In the genomic region with DNA sequence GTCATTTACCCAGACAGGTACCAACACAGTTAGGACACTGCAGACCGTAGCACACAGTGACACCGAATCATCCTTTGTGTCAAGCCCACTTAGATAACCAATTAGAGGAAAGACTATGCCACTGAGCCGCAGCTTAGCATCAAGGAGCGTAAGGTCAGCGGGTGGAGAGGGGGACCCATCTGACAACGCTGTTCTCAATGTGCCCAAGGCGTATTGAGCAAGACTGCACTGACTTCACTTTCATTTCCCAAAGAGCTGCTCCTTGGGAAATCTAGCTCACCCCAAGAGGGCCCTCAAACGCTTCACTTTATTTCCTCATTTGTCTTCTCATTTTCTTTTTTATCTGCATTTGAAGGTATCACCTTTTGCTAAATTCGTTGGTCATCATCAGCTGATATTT, we compare ENCODE assay signal across 20 mouse cellular contexts. TPM values are rescaled to one million over a fixed set of nuclear protein-coding genes. Genes with fewer than 3 reads are reported as not detected.
A peak's percentile ranks its signal among the peaks of the same experiment; 100 is the strongest.
DNase-seq lines count a peak whose midpoint lies in the region; ATAC-seq and TF ChIP-seq lines count a peak whose summit lies in the region.
"Had no signal": no experiment of that assay in that cellular context is flagged by ENCODE, and none has a peak within 500 bp of the region (broad histone marks: within the 10 kb centered on the region; RNA-seq: fewer than 3 reads in every experiment).

No protein-coding gene starts in this region.

- no peak overlapping the region for H3K4me3 ChIP-seq in liver, adult 2 months (ENCODE audit: insufficient read depth, low read depth, low read length)
- H3K4me3 ChIP-seq in liver, embryonic 12.5 days: no peak overlapping the region
- H3K4me3 ChIP-seq in midbrain, embryonic 16.5 days (ENCODE audit: low read depth, low read length): no peak overlapping the region
- H3K4me3 ChIP-seq: forebrain, embryonic 13.5 days; heart, adult 2 months; heart, embryonic 15.5 days; left cerebral cortex, adult 2 months; limb, embryonic 10.5 days had no signal

- peak; percentile 14 for DNase-seq in liver, adult 2 months (ENCODE audit: extremely low read depth, low read depth, low spot score)
- peak; percentile 46 for DNase-seq in 416B (ENCODE audit: low read depth)
- DNase-seq in brain, adult 2 months (ENCODE audit: low read depth, low spot score): peak; percentile 12
- no peak for DNase-seq in T-cell, adult 2 months (ENCODE audit: low spot score)
- DNase-seq in gastrocnemius, postnatal 36 days: no peak
- DNase-seq: cerebellum, adult 11 months; cerebellum, postnatal 14 days; kidney, adult 8-10 months; right cerebral cortex, postnatal 25 days; thymus, postnatal 14 days had no signal

- H3K27ac ChIP-seq in liver, adult 2 months (replicated peaks; ENCODE audit: insufficient read depth, low read depth, low read length): no peak overlapping the region
- H3K27ac ChIP-seq in liver, embryonic 12.5 days: no peak overlapping the region
- H3K27ac ChIP-seq in midbrain, embryonic 16.5 days (ENCODE audit: low read length): no peak overlapping the region
- H3K27ac ChIP-seq: forebrain, embryonic 13.5 days; heart, adult 2 months; heart, embryonic 15.5 days; left cerebral cortex, adult 2 months; limb, embryonic 10.5 days had no signal

- H3K4me1 ChIP-seq in liver, adult 2 months (ENCODE audit: control insufficient read depth, insufficient read depth, low read length): no peaks in the 10 kb centered on the region
- H3K4me1 ChIP-seq in liver, embryonic 12.5 days: no peaks in the 10 kb centered on the region
- H3K4me1 ChIP-seq in midbrain, embryonic 16.5 days (ENCODE audit: control insufficient read depth, insufficient read depth, low read length): no peaks in the 10 kb centered on the region
- H3K4me1 ChIP-seq: heart, embryonic 15.5 days; limb, embryonic 10.5 days had no signal

- no peak overlapping the region for H3K9ac ChIP-seq in liver, adult 2 months (ENCODE audit: low read depth, low read length)
- no peak overlapping the region for H3K9ac ChIP-seq in liver, embryonic 12.5 days
- no peak overlapping the region for H3K9ac ChIP-seq in midbrain, embryonic 16.5 days (ENCODE audit: low read depth, low read length)
- H3K9ac ChIP-seq: forebrain, embryonic 13.5 days; heart, embryonic 15.5 days had no signal

- no peak for TF ChIP-seq CTCF in liver, adult 2 months (IDR thresholded peaks at IDR 0.05; ENCODE audit: low read depth, low read length)

- no peak for TF ChIP-seq POLR2A in liver, adult 2 months (IDR thresholded peaks at IDR 0.05; ENCODE audit: extremely low read depth, insufficient read depth, low read length)

- no peak for ATAC-seq in liver, embryonic 12.5 days
- peak; percentile 99 for ATAC-seq in megakaryocyte, adult 5-6 weeks (ENCODE audit: poor library complexity, severe bottlenecking)
- no peak for ATAC-seq in midbrain, embryonic 16.5 days
- ATAC-seq: forebrain, embryonic 13.5 days; Patski had no signal

- no peaks in the 10 kb centered on the region for H3K9me3 ChIP-seq in liver, embryonic 12.5 days (replicated peaks)
- H3K9me3 ChIP-seq in midbrain, embryonic 16.5 days (replicated peaks; ENCODE audit: control insufficient read depth, low read length, poor library complexity, severe bottlenecking): no peaks in the 10 kb centered on the region
- H3K9me3 ChIP-seq: forebrain, embryonic 13.5 days; heart, embryonic 15.5 days; limb, embryonic 10.5 days had no signal

- no peaks in the 10 kb centered on the region for H3K27me3 ChIP-seq in liver, adult 2 months (ENCODE audit: control insufficient read depth, insufficient read depth, low read length)
- no peaks in the 10 kb centered on the region for H3K27me3 ChIP-seq in liver, embryonic 12.5 days (replicated peaks)
- no peaks in the 10 kb centered on the region for H3K27me3 ChIP-seq in midbrain, embryonic 16.5 days (ENCODE audit: control insufficient read depth, insufficient read depth, low read depth, low read length)
- H3K27me3 ChIP-seq: forebrain, embryonic 13.5 days; heart, embryonic 15.5 days; Patski had no signal

- H3K4me2 ChIP-seq in liver, embryonic 12.5 days: no peak overlapping the region
- H3K4me2 ChIP-seq in midbrain, embryonic 16.5 days (ENCODE audit: low read length): no peak overlapping the region
- H3K4me2 ChIP-seq: forebrain, embryonic 13.5 days; heart, embryonic 15.5 days; midbrain, embryonic 11.5 days had no signal

- no peaks in the 10 kb centered on the region; the same call in 1 of the 2 replicates for H3K79me2 ChIP-seq in liver, adult 2 months (ENCODE audit: control insufficient read depth, insufficient read depth, low read length)

- WGBS in liver, adult 2 months: 88% methylated on average over 9 of the region's 9 CpGs
- 82% methylated on average over 9 of the region's 9 CpGs for WGBS in liver, embryonic 12.5 days (ENCODE audit: insufficient replicate concordance)
- 90% methylated on average over 9 of the region's 9 CpGs for WGBS in midbrain, embryonic 16.5 days

- H3K36me3 ChIP-seq in liver, adult 2 months (ENCODE audit: control insufficient read depth, insufficient read depth, low read length): peaks cover 47% of the 10 kb centered on the region
- H3K36me3 ChIP-seq in liver, embryonic 12.5 days: peaks cover 64% of the 10 kb centered on the region
- H3K36me3 ChIP-seq in midbrain, embryonic 16.5 days (ENCODE audit: control insufficient read depth, insufficient read depth, low read length): peaks cover 32% of the 10 kb centered on the region

- intact Hi-C loops in gastrocnemius, postnatal 36 days (cut with DNase I): no loop called here

RNA-seq across cellular contexts. Expression of gene Gin1, which starts 51.5 kb away (rescaled TPM):
- 8.3 and 9.9 TPM in 2 replicates for total RNA-seq in liver, adult 2 months (2014; rRNA removed)
- 1.4 and 1.9 TPM in 2 replicates for polyA plus RNA-seq in liver, adult 2 months (2012; rRNA removed)
- 17.8 and 20.2 TPM in 2 replicates for polyA plus RNA-seq in liver, embryonic 12.5 days (2016; fragmentation: Nextera tagmentation; extraction: Ambion mirVana)
- total RNA-seq in megakaryocyte, adult 5-6 weeks (2015): 18.5 and 25.4 TPM in 2 replicates
- total RNA-seq in megakaryocyte, adult 5-6 weeks (2017): 8.6 and 11.2 TPM in 2 replicates
- total RNA-seq in gastrocnemius, postnatal 36 days (2021): 1 to 10 TPM; 2.9 to 3.1 TPM
- 13.5 and 16.8 TPM in 2 replicates for polyA plus RNA-seq in midbrain, embryonic 16.5 days (2015; fragmentation: Nextera tagmentation; extraction: Ambion mirVana)

RNA-seq across cellular contexts. Expression of gene Ppip5k2, which starts 51.8 kb away (rescaled TPM):
- total RNA-seq in liver, adult 2 months (2014; rRNA removed): 34.2 and 34.3 TPM in 2 replicates
- polyA plus RNA-seq in liver, adult 2 months (2012; rRNA removed): 4.0 and 5.2 TPM in 2 replicates
- polyA plus RNA-seq in liver, embryonic 12.5 days (2016; fragmentation: Nextera tagmentation; extraction: Ambion mirVana): 22.7 and 23.7 TPM in 2 replicates
- 33.2 and 35.7 TPM in 2 replicates for total RNA-seq in megakaryocyte, adult 5-6 weeks (2015)
- 44.4 and 45.2 TPM in 2 replicates for total RNA-seq in megakaryocyte, adult 5-6 weeks (2017)
- total RNA-seq in gastrocnemius, postnatal 36 days (2021): 1 to 10 TPM; 1.7 to 2.0 TPM
- 62.8 and 70.1 TPM in 2 replicates for polyA plus RNA-seq in midbrain, embryonic 16.5 days (2015; fragmentation: Nextera tagmentation; extraction: Ambion mirVana)

RNA-seq across cellular contexts. Expression of gene D1Ertd622e, which starts 56.6 kb away (rescaled TPM):
- 14.0 and 17.0 TPM in 2 replicates for total RNA-seq in liver, adult 2 months (2014; rRNA removed)
- polyA plus RNA-seq in liver, adult 2 months (2012; rRNA removed): 8.6 and 9.2 TPM in 2 replicates
- 41.7 and 42.4 TPM in 2 replicates for polyA plus RNA-seq in liver, embryonic 12.5 days (2016; fragmentation: Nextera tagmentation; extraction: Ambion mirVana)
- total RNA-seq in megakaryocyte, adult 5-6 weeks (2015): 90.6 and 116 TPM in 2 replicates
- 117 and 131 TPM in 2 replicates for total RNA-seq in megakaryocyte, adult 5-6 weeks (2017)
- 10 to 100 TPM; 16.6 to 20.4 TPM for total RNA-seq in gastrocnemius, postnatal 36 days (2021)
- polyA plus RNA-seq in midbrain, embryonic 16.5 days (2015; fragmentation: Nextera tagmentation; extraction: Ambion mirVana): 64.9 and 75.9 TPM in 2 replicates

Comparison
In these comparisons a context has a peak if more than half of its experiments do, and no peak if none do; other contexts are left out.
1. DNase-seq: peak in liver, adult 2 months (single experiment), 416B (single experiment) and brain, adult 2 months (single experiment); none in T-cell, adult 2 months (single experiment) and gastrocnemius, postnatal 36 days (0 of 2).
2. RNA of gene Ppip5k2, which starts 51.8 kb away (total RNA-seq): 33.2 to 45.2 TPM in megakaryocyte, adult 5-6 weeks and 34.2 to 34.3 TPM in liver, adult 2 months; 1.7 to 2.0 TPM in gastrocnemius, postnatal 36 days; every median in the first group is over 10 times any median in the second.